Mouse (Mus musculus) cerebellum, adult 9-11 months (tissue): ENCODE measurements around the gene Cxcl16.
"Not testable (repeated sequence)": the region's sequence is repeated elsewhere in the genome, so short reads cannot be mapped to it uniquely, and the experiment has no call there.

Experiments
- DNase-seq: peaks from one replicate; pipeline ENCODE4 v3.0.0; 2022

The Cxcl16 gene

DNA sequence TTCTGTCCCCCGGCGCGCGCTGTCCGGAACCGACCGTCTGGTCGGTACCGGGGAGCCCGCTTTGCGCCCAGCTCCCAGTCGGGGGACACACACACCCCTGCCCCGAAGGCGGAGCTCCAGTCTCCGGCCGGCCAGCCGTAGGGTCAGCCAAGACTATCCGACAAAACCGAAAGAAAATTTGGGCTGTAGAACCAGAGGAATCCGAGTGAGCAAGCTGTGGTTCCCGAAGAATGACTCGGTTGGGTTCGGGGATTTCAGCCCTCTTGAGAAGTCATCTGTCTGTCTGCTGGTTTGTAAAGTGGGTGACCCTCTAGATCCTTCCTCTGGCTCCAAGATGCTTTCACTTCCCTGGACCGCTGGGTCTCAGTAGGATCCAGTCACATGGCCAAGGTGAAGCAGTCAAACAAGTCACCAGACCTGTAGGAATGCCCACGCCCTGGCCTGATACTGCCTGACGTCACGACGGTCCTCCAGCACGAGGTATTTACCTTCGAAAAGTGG, at the start of gene Cxcl16:
TSS of gene Cxcl16 (minus strand) at position 384 of the 501 bp plus-strand sequence.
- DNase-seq = no peak

GRCm38 (mm10) chr11:70506962-70507515, 47.3 kb upstream of the Cxcl16 start:
- no peak for DNase-seq

GRCm38 (mm10) chr11:70506385-70506784, 46.6 kb upstream of the Cxcl16 start:
- no peak for DNase-seq

DNA sequence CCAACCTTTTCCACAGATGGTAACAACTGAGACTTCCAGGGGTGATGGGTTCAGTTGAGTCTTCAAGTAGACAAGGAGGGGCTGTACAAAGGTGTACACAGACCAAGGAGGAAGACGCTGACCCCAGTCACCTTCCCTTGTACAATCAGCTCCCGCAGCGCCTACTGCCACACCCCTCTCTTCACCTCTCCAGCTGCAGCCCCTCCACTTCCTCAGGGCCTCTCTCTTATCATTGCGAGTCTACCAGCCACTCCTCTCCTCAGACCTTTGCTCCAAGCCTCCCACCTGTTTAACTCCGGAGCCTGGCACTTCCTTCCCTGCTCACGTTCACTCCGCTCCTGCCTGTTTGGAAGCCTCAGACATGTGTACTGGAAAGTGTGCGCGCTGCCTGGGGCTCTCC, 45.2 kb upstream of the Cxcl16 start, which contains the start of gene Tm4sf5:
TSS of gene Tm4sf5 (plus strand) at position 275 of the 400 bp plus-strand sequence.
- DNase-seq = no peak

- no peak for DNase-seq
Observed at GRCm38 (mm10) chr11:70502018-70502417, 42.2 kb upstream of the Cxcl16 start.

- DNase-seq = no peak
Observed at GRCm38 (mm10) chr11:70500476-70500812, 40.7 kb upstream of the Cxcl16 start.

DNA sequence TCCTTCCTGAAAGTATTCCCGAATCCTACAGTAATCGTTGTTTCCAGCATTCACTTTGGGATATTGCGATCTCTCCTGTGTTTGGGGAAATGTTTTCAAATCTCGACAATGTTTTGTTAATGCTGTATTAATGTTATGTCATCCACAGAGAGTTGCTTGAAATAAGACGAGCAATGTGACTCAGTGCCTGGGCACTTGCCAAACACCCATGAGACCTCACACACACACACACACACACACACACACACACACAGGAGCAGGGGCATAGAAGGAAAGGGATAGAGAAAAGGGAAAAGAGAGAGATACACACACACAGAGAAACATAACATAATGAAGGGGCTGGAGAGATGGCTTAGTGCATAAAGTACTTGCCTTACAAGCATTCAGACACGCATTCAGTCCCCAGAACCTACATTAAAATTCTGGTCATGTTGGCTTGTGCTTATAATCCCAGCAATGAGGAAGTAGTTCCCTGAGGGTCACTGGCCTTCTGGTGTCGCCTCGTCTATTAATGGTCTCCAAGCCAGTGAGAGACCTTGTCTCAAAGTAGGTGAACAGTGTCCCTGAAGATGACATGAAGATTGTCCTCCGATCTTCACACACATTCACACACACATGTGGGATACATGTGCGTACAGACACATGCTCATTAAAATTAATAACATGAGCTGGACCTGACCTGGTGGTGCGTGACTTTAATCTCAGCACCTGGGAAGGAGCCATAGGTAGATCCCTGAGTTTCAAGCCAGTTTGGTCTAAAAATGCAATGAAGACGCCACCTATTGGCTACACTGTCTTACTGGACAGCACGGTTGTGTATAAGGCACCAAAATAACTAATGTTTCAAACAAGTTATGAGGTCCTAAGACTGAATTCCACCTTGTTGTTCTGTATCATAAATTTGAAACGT, 40.0 kb upstream of the Cxcl16 start:
- DNase-seq = no peak

DNA sequence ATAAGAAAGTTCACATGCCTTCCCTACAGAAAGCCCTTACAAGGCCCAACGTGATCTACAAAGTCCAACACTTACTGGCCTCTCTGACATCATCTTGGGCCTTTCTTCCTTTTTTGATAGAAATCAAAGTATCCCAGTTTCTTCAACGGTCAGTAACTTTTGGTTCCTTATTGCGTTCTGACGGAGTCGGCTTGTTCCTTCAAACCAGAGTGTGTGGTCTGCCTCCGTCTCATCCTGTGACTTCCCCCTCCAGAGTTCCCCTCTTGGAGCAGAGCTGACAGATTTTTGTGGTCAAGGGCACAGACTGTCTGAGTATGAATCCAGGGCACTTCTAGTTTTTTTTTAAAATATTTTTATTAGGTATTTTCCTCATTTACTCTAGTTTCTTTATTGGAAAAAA, 29.9 kb upstream of the Cxcl16 start:
- no peak for DNase-seq

DNA sequence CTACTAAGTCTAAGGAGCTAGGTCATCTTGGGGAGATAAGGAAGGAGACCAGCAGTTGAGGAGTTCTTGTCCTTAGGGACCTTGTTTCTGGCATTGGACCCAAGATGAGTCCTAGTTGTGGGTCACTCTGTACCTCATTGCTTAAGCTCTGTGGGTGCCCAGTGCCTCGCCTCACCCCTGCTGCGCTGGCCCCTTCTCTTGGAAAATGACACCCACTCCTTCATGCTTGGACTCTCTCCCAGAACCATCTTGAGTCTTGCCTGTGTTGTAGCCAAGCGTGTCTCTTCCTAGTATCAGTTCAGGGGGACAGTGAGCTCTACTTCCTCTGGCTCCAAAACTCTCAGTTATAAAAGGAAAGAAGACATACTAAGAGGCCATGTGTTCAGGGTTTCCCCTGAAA, 29.4 kb upstream of the Cxcl16 start:
- DNase-seq = no peak

- DNase-seq = no peak
Observed at GRCm38 (mm10) chr11:70487816-70488215, 28.0 kb upstream of the Cxcl16 start.

DNA sequence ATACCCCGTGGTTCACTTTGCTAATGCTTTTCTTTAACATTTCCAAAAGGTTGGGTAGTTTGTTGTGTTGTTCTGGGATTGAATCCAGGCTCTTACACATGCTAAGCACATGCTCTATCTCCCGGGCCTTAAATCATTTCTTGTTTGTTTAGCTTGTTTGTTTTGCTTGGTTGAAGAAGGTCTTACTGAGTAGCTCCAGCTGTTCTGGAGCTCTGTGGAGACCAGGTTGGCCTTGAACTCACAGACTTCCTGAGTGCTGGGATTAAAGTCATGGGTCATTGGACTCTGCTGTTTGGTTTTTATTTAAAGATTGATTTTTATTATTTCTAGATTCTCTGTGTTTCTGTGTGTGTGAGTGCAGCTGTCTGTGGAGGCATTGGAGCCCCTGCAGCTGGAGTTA, 25.7 kb upstream of the Cxcl16 start:
- DNase-seq = no peak

DNA sequence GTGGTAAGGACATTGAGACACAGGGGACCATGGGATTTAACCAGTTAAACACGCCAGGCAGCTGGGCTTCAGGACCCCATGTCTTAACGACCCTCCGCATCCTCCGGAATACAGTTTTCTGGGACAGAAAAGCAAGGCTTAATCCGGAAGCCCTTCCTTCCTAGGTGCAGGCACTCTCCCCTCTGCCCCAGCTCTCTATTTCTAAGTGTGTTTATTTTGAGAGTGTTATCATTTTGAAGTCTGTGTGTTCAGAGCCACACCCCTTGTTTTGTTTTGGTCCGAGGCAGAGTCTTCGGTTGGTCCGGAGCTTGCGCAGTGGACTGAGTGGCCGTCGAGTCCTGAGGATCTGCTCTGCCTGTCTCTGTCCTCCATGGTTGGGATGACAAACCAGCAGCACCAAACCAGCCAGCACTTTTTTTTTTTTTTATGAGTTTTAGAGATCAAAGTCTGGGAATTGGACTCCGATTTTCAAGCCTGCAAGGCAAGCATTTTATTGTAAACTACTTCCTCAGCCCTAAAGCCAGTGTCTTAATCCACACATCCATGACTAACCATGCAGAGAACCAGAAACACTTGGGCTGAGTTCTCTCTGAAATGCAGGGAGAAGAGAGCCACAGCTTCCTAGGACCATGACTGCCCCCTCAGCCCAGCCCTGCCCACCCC, 15.2 kb upstream of the Cxcl16 start:
- DNase-seq = no peak

GRCm38 (mm10) chr11:70473291-70473690, 13.5 kb upstream of the Cxcl16 start:
- not testable (repeated sequence) for DNase-seq

GRCm38 (mm10) chr11:70472716-70473115, 12.9 kb upstream of the Cxcl16 start:
- no peak for DNase-seq

GRCm38 (mm10) chr11:70469764-70470163, 10.0 kb upstream of the Cxcl16 start:
- DNase-seq = no peak

DNA sequence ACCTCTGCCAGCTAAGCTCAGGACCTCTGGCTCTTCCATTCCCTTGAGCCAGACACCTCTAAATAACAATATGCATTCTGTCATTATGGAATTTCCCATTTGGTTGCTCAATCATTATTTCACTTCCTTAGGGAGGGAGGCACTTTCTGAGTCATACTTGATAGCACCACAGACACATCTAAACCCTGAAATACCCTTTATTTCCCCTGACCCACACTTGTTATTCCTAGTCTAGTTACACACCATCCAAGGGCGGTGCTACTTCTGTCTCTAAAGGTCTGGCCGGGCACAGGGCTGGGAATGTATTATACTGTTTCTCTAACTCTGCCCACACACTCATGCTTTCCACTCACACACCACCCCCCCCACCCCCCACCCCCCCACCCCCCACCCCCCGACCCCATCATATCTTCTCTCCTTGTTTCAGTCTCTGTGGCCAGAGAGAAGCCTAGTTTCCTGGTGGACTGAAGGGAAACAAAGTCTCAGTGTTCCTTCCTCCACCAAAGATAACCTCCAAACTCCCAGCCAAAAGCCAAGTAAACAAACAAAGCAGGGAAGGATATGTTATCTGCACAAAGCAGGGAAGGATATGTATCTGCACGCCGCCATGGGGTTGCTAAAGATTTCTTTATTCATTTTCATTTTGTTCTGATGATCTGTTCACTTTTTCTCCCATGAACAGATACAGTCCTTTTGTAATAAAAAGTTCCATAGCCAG, 8.3 kb upstream of the Cxcl16 start:
- no peak for DNase-seq

DNA sequence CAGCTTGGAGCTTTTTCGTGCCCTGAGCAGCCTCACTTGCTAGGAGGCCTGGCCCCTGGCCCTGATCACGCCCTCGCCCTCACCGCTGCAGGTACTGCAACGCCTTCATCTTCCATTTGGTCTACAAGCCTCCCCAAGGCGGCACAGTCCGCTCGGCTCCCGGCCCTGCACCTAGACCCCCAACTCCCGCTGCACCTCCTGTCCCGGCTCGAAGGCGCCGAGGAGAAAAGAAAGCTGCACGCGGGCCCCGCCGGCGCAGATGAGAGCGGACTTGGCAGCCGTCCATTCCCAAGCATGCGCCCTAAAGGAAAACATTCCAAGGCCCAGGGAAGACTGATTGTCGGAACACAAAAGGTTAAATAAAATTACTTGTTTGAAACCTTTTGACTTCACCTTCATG, 6.0 kb upstream of the Cxcl16 start:
- no peak for DNase-seq

DNA sequence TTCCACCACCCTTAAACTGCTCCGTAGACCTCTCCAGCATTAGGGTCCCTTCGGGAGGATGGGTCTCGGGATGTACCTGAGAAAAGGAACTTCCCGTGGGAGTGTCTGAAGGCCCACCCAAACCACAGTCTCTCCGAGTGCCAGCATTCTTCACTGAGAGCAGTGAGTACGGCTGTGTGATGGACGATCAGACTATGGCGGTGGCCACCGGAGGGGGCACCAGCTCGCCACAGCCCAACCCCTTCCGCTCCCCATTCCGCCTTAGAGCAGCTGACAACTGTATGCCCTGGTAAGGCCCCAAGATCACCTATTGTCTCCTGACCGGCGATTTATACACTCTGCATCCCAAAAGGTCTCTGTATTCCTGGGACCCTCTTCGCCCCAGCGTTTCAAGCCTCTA, 5.4 kb upstream of the Cxcl16 start:
- DNase-seq = no peak

DNA sequence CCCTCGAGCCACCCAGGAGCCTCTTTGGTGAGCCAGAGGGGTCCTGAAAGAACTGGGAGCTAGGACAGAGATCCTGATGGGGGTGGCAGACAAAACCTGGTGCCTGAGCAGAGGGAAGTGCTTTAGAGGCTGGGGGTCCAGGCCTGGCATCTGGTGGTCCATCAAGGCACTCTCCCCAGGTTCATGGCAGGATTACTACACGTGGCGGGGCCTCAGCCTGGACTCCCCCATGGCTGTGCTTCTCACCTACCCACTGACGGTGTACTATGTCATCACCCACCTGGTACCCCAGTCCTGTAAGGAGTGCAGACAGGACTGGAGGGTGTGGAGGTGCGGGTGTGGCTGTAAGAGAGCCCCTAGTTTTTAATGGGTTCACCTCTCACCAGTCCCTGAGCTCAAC, 4.2 kb upstream of the Cxcl16 start:
- DNase-seq = no peak

DNA sequence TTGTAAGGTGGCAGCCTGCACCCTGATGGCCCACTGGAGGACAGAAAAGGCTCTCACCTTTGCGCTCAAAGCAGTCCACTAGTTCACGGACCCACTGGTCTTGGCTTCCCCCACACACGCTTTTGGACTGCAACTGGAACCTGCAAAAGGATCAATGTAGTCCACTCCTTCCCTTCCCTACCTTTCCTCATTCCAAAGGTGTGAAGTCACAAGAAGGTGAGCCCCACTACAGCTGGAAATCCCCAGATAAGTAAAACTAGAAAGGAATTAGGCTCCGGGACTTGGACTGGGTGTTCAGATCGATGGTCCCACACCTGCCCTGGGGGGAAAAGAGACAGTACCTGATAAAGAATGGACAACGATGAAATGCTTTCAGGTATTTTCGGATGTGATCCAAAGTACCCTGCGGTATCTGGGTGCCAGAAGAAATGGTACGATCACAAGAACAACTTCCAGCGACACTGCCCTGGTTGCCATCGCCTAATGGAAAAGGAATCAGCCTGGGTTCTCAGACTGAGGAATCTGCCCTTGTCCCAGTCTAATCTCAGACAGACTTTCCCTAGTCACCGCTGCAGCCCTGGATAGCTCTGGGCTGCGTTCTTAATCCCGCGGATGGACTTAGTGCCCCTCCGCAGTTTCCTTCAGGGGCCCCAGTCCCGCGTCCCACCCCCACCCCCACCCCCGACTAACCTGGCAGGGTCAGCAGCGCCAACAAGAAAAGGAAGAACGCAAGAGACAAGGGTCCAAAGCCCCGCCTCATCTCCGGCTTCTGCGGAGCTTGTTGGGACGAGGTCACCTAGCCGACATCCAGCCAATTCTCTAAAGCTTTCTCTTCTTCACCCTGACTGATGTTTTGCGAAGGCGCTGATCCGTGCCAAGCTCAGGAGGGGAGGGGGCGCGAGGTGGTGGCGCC, 840 bp downstream of the Cxcl16 start, which contains the start of gene Zmynd15:
TSS of gene Zmynd15 (plus strand) at position 746 of the 913 bp plus-strand sequence.
- no peak for DNase-seq

- DNase-seq = no peak
Observed at GRCm38 (mm10) chr11:70453261-70454044, 6.3 kb downstream of the Cxcl16 start.
